Mouse (Mus musculus): ENCODE results near the gene Ush2a. TPM values are rescaled to one million over a fixed set of nuclear protein-coding genes. Genes with fewer than 3 reads are reported as not detected.

The Ush2a gene
- 0.01 TPM in 1 of 2 replicates, not detected in the other for polyA plus RNA-seq (2012; rRNA removed)

DNA sequence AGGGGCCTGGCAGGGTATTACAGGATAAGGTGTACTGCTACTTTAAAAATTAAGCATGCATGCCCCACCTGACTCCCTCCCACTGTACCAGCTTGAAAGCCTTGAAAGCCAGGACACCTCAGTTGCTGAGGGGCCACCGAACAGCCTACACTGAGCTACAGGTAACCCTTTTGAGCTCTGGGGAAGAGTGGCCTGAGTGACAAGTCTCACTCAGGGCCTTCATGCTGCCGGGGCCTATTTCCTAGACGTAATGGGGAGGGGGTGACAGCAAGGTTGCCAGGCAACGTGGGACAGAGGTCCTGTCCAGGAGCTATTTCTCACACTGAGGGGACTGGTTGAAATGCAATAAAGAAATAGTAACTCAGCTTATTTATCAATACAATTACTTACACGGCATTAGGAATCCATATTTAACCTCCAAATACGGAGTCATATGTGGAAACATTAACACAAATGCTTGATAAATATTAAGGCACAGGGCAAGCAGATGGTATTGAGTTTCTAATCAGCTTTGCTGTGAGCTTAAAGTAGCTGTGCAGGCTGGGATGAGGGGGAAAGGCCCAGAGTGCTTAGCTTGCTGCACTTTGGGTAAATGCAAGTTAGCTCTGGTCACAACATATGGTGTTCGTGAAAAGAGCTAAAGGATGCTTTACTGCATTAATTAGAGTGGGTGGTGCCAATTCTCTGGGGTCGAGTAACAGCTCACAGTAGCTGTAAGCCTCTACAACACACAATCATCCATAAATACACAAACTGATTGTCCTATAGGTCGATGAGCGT is at the start of gene Ush2a:
Ush2a (plus strand) TSS at position 121 of the 780 bp plus-strand sequence.
- no peaks in the 10 kb centered on the region for H3K27me3 ChIP-seq (replicated peaks; ENCODE audit: control insufficient read depth, insufficient read depth, low read length)
- no peaks in the 10 kb centered on the region for H3K36me3 ChIP-seq (ENCODE audit: control insufficient read depth, insufficient read depth, low read length)
- DNase-seq, result no peak
- 69% methylated on average over 10 of the region's 10 CpGs for WGBS
- H3K27ac ChIP-seq (ENCODE audit: insufficient read depth, low read depth, low read length), result no peak within 1 kb of the TSS
- no peak within 1 kb of the TSS for H3K4me3 ChIP-seq (ENCODE audit: insufficient read depth, low read depth, low read length)
- no peaks in the 10 kb centered on the region for H3K4me1 ChIP-seq (ENCODE audit: control insufficient read depth, insufficient read depth, low read length)
- TF ChIP-seq POLR2A (IDR thresholded peaks at IDR 0.05; ENCODE audit: low read depth, low read length), result no peak
- TF ChIP-seq CTCF (conservative IDR thresholded peaks at IDR 0.05; ENCODE audit: insufficient read depth, insufficient read length, low read depth, low read length), result no peak

- WGBS, result 58% methylated on average over 10 of the region's 10 CpGs
- H3K27ac ChIP-seq (ENCODE audit: insufficient read depth, low read depth, low read length), result no peak overlapping the region
- no peak for TF ChIP-seq POLR2A (IDR thresholded peaks at IDR 0.05; ENCODE audit: low read depth, low read length)
- no peaks in the 10 kb centered on the region for H3K4me1 ChIP-seq (ENCODE audit: control insufficient read depth, insufficient read depth, low read length)
- no peaks in the 10 kb centered on the region for H3K27me3 ChIP-seq (replicated peaks; ENCODE audit: control insufficient read depth, insufficient read depth, low read length)
- no peak overlapping the region for H3K4me3 ChIP-seq (ENCODE audit: insufficient read depth, low read depth, low read length)
- H3K36me3 ChIP-seq (ENCODE audit: control insufficient read depth, insufficient read depth, low read length), result no peaks in the 10 kb centered on the region
- DNase-seq, result peak; percentile 71
Observed at GRCm38 (mm10) chr1:188214885-188215611, 46.8 kb upstream of the Ush2a start.

DNA sequence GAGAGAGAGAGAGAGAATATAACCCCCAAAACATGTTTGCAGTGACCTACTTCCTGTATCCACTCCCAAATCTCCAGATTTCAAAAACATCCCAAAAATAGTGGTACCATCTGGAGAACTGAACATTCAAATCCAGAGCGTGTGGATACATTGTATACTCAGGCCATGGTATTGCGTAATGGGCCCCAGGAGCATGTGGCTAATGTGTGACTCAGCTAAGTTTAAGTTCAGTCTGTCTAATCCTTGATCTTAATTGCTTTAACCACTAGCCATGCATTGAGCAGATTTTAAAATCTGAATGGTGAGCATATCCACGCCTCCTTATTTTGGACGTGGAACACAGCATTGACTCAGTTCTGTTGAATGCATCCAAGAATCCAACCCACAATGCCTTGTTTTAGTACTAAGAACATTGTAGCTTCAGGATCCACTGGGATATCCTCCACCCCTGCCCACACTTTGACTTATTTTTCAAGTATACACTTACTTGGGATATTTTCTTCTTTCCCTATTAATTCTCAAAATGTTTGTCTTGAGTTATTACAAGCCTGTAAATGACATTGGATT is 40.5 kb upstream of the Ush2a start:
- TF ChIP-seq CTCF (conservative IDR thresholded peaks at IDR 0.05; ENCODE audit: insufficient read depth, insufficient read length, low read depth, low read length) (no peak), POLR2A (IDR thresholded peaks at IDR 0.05; ENCODE audit: low read depth, low read length) (no peak)
- no peak for DNase-seq
- no peak overlapping the region for H3K27ac ChIP-seq (ENCODE audit: insufficient read depth, low read depth, low read length)
- no peaks in the 10 kb centered on the region for H3K36me3 ChIP-seq (ENCODE audit: control insufficient read depth, insufficient read depth, low read length)
- no peak overlapping the region for H3K4me3 ChIP-seq (ENCODE audit: insufficient read depth, low read depth, low read length)
- 71% methylated on average over 4 of the region's 4 CpGs for WGBS
- H3K27me3 ChIP-seq (replicated peaks; ENCODE audit: control insufficient read depth, insufficient read depth, low read length), result no peaks in the 10 kb centered on the region
- H3K4me1 ChIP-seq (ENCODE audit: control insufficient read depth, insufficient read depth, low read length), result no peaks in the 10 kb centered on the region

GRCm38 (mm10) chr1:188233036-188233724 is 28.6 kb upstream of the Ush2a start:
- Histone ChIP-seq H3K27me3 (replicated peaks; ENCODE audit: control insufficient read depth, insufficient read depth, low read length) (no peaks in the 10 kb centered on the region), H3K4me1 (ENCODE audit: control insufficient read depth, insufficient read depth, low read length) (no peaks in the 10 kb centered on the region), H3K36me3 (ENCODE audit: control insufficient read depth, insufficient read depth, low read length) (no peaks in the 10 kb centered on the region), H3K27ac (ENCODE audit: insufficient read depth, low read depth, low read length) (no peak overlapping the region), H3K4me3 (ENCODE audit: insufficient read depth, low read depth, low read length) (no peak overlapping the region)
- WGBS, result 84% methylated on average over 5 of the region's 5 CpGs
- no peak for DNase-seq
- TF ChIP-seq POLR2A (IDR thresholded peaks at IDR 0.05; ENCODE audit: low read depth, low read length) (no peak), CTCF (conservative IDR thresholded peaks at IDR 0.05; ENCODE audit: insufficient read depth, insufficient read length, low read depth, low read length) (no peak)

GRCm38 (mm10) chr1:188238636-188239035 is 23.2 kb upstream of the Ush2a start:
- no peak for DNase-seq
- H3K4me3 ChIP-seq (ENCODE audit: insufficient read depth, low read depth, low read length), result no peak overlapping the region
- no peaks in the 10 kb centered on the region for H3K27me3 ChIP-seq (replicated peaks; ENCODE audit: control insufficient read depth, insufficient read depth, low read length)
- H3K4me1 ChIP-seq (ENCODE audit: control insufficient read depth, insufficient read depth, low read length), result no peaks in the 10 kb centered on the region
- no peak for TF ChIP-seq CTCF (conservative IDR thresholded peaks at IDR 0.05; ENCODE audit: insufficient read depth, insufficient read length, low read depth, low read length)
- no peak for TF ChIP-seq POLR2A (IDR thresholded peaks at IDR 0.05; ENCODE audit: low read depth, low read length)
- H3K36me3 ChIP-seq (ENCODE audit: control insufficient read depth, insufficient read depth, low read length), result no peaks in the 10 kb centered on the region
- H3K27ac ChIP-seq (ENCODE audit: insufficient read depth, low read depth, low read length), result no peak overlapping the region

- H3K4me1 ChIP-seq (ENCODE audit: control insufficient read depth, insufficient read depth, low read length), result no peaks in the 10 kb centered on the region
- no peaks in the 10 kb centered on the region for H3K36me3 ChIP-seq (ENCODE audit: control insufficient read depth, insufficient read depth, low read length)
- no peak for DNase-seq
- H3K27me3 ChIP-seq (replicated peaks; ENCODE audit: control insufficient read depth, insufficient read depth, low read length), result no peaks in the 10 kb centered on the region
- WGBS, result 89% methylated on average over 10 of the region's 10 CpGs
- H3K27ac ChIP-seq (ENCODE audit: insufficient read depth, low read depth, low read length), result no peak overlapping the region
- TF ChIP-seq POLR2A (IDR thresholded peaks at IDR 0.05; ENCODE audit: low read depth, low read length) (no peak), CTCF (conservative IDR thresholded peaks at IDR 0.05; ENCODE audit: insufficient read depth, insufficient read length, low read depth, low read length) (no peak)
- no peak overlapping the region for H3K4me3 ChIP-seq (ENCODE audit: insufficient read depth, low read depth, low read length)
Observed at GRCm38 (mm10) chr1:188241766-188242165, 20.1 kb upstream of the Ush2a start.

All from kidney, adult 2 months (tissue).